Comparison of ENCODE assay signal across 8 mouse cellular contexts in genomic region chr11:58303594-58303993, GRCm38 (mm10). TPM values are rescaled to one million over a fixed set of nuclear protein-coding genes. Genes with fewer than 3 reads are reported as not detected.
DNase-seq lines count a peak whose midpoint lies in the region; ATAC-seq lines count a peak whose summit lies in the region.

No protein-coding gene starts in this region.

- intact Hi-C loops in heart, postnatal 36 days (cut with DNase I): loop anchor here (5.0 kb wide), 3 partner anchors 66 to 334 kb away; partner anchors contain the start of gene Mrpl22

- peak overlapping the region; percentile 49 for H3K4me2 ChIP-seq in heart, embryonic 16.5 days (ENCODE audit: low read depth, low read length)
- peak overlapping the region; percentile 59 for H3K4me2 ChIP-seq in hindbrain, embryonic 12.5 days (replicated peaks)
- peak overlapping the region; percentile 38; the same call in 1 of the 2 replicates for H3K4me2 ChIP-seq in midbrain, embryonic 11.5 days

- WGBS in heart, embryonic 16.5 days: 45% methylated on average over 7 of the region's 7 CpGs
- WGBS in hindbrain, embryonic 12.5 days: 14% methylated on average over 7 of the region's 7 CpGs
- 13% methylated on average over 7 of the region's 7 CpGs for WGBS in midbrain, embryonic 11.5 days

- no peaks in the 10 kb centered on the region for H3K9me3 ChIP-seq in heart, embryonic 16.5 days (replicated peaks; ENCODE audit: control insufficient read depth, low read length)
- no peaks in the 10 kb centered on the region for H3K9me3 ChIP-seq in hindbrain, embryonic 12.5 days (replicated peaks)
- H3K9me3 ChIP-seq in midbrain, embryonic 11.5 days (ENCODE audit: control insufficient read depth, low read length): no peaks in the 10 kb centered on the region

- peaks cover 18% of the 10 kb centered on the region for H3K4me1 ChIP-seq in heart, embryonic 16.5 days (ENCODE audit: control insufficient read depth, insufficient read depth, low read length)
- H3K4me1 ChIP-seq in hindbrain, embryonic 12.5 days: peaks cover 21% of the 10 kb centered on the region
- H3K4me1 ChIP-seq in midbrain, embryonic 11.5 days (ENCODE audit: control insufficient read depth, insufficient read depth, low read length): peaks cover 9% of the 10 kb centered on the region

- H3K36me3 ChIP-seq in heart, embryonic 16.5 days (ENCODE audit: control insufficient read depth, insufficient read depth): no peaks in the 10 kb centered on the region
- H3K36me3 ChIP-seq in hindbrain, embryonic 12.5 days: no peaks in the 10 kb centered on the region
- no peaks in the 10 kb centered on the region for H3K36me3 ChIP-seq in midbrain, embryonic 11.5 days (ENCODE audit: control insufficient read depth, insufficient read depth, low read length)

- no peaks in the 10 kb centered on the region for H3K27me3 ChIP-seq in heart, embryonic 16.5 days (ENCODE audit: control insufficient read depth, insufficient read depth, low read length)
- H3K27me3 ChIP-seq in hindbrain, embryonic 12.5 days: 0 out of 2 replicates have a peak, but pooled peaks cover 4% of the 10 kb centered on the region
- H3K27me3 ChIP-seq in midbrain, embryonic 11.5 days (ENCODE audit: control insufficient read depth, insufficient read depth, low read length): no peaks in the 10 kb centered on the region

- DNase-seq in heart, postnatal 36 days: no peak
- DNase-seq in embryo, embryonic 10.5 days (ENCODE audit: low spot score): peak; percentile 56
- peak; percentile 93 for DNase-seq in midbrain, embryonic 11.5 days (ENCODE audit: low spot score, missing footprints)
- no peak for DNase-seq in frontal cortex, postnatal 10 days (ENCODE audit: low spot score in 2 of 2)
- no peak for DNase-seq in frontal cortex, postnatal 25 days (ENCODE audit: low spot score in 2 of 2)
- no peak for DNase-seq in right cerebral cortex, adult 18-20 months

- H3K9ac ChIP-seq in heart, embryonic 16.5 days (ENCODE audit: low read length): peak overlapping the region; percentile 29
- H3K9ac ChIP-seq in hindbrain, embryonic 12.5 days: no peak overlapping the region
- no peak overlapping the region for H3K9ac ChIP-seq in midbrain, embryonic 11.5 days (ENCODE audit: low read length)

- no peak for ATAC-seq in heart, embryonic 16.5 days (replicated peaks; ENCODE audit: extremely low read depth, insufficient read depth, low FRiP score)
- no peak for ATAC-seq in hindbrain, embryonic 12.5 days (ENCODE audit: low FRiP score)
- no peak for ATAC-seq in midbrain, embryonic 11.5 days (ENCODE audit: low FRiP score)

- no peak overlapping the region for H3K4me3 ChIP-seq in heart, embryonic 16.5 days (ENCODE audit: low read length)
- H3K4me3 ChIP-seq in hindbrain, embryonic 12.5 days: peak overlapping the region; percentile 20; the same call in 1 of the 2 replicates
- no peak overlapping the region for H3K4me3 ChIP-seq in midbrain, embryonic 11.5 days (ENCODE audit: low read depth, low read length)

- H3K27ac ChIP-seq in heart, embryonic 16.5 days (ENCODE audit: low read length): no peak overlapping the region
- no peak overlapping the region for H3K27ac ChIP-seq in hindbrain, embryonic 12.5 days
- no peak overlapping the region for H3K27ac ChIP-seq in midbrain, embryonic 11.5 days (ENCODE audit: low read depth, low read length)

RNA-seq across cellular contexts. Expression of gene Zfp692, which starts 3.3 kb away (rescaled TPM):
- 15.0 and 16.6 TPM in 2 replicates for polyA plus RNA-seq in heart, embryonic 16.5 days (2015; fragmentation: Nextera tagmentation; extraction: Ambion mirVana)
- 1 to 10 TPM; 3.1 to 4.0 TPM for total RNA-seq in heart, postnatal 36 days (2021)
- 24.1 and 24.5 TPM in 2 replicates for polyA plus RNA-seq in hindbrain, embryonic 12.5 days (2016; fragmentation: Nextera tagmentation; extraction: Ambion mirVana)
- polyA plus RNA-seq in midbrain, embryonic 11.5 days (2014; fragmentation: Nextera tagmentation; extraction: Ambion mirVana): 13.2 and 13.4 TPM in 2 replicates

RNA-seq across cellular contexts. Expression of gene Zfp672, which starts 26.5 kb away (rescaled TPM):
- 38.8 and 40.5 TPM in 2 replicates for polyA plus RNA-seq in heart, embryonic 16.5 days (2015; fragmentation: Nextera tagmentation; extraction: Ambion mirVana)
- total RNA-seq in heart, postnatal 36 days (2021): 10 to 100 TPM; 36.4 to 40.8 TPM
- 34.1 and 39.4 TPM in 2 replicates for polyA plus RNA-seq in hindbrain, embryonic 12.5 days (2016; fragmentation: Nextera tagmentation; extraction: Ambion mirVana)
- 22.8 and 22.9 TPM in 2 replicates for polyA plus RNA-seq in midbrain, embryonic 11.5 days (2014; fragmentation: Nextera tagmentation; extraction: Ambion mirVana)

RNA-seq across cellular contexts. Expression of gene Sh3bp5l, which starts 26.9 kb away (rescaled TPM):
- polyA plus RNA-seq in heart, embryonic 16.5 days (2015; fragmentation: Nextera tagmentation; extraction: Ambion mirVana): 32.0 and 32.5 TPM in 2 replicates
- total RNA-seq in heart, postnatal 36 days (2021): 10 to 100 TPM; 34.5 to 35.5 TPM
- polyA plus RNA-seq in hindbrain, embryonic 12.5 days (2016; fragmentation: Nextera tagmentation; extraction: Ambion mirVana): 49.1 and 50.7 TPM in 2 replicates
- 26.8 and 34.2 TPM in 2 replicates for polyA plus RNA-seq in midbrain, embryonic 11.5 days (2014; fragmentation: Nextera tagmentation; extraction: Ambion mirVana)

RNA-seq across cellular contexts. Expression of gene 4930438A08Rik, which starts 29.0 kb away (rescaled TPM):
- 0.08 TPM in 1 of 2 replicates, not detected in the other for polyA plus RNA-seq in heart, embryonic 16.5 days (2015; fragmentation: Nextera tagmentation; extraction: Ambion mirVana)
- total RNA-seq in heart, postnatal 36 days (2021): not detected
- 0.17 TPM in 1 of 2 replicates, not detected in the other for polyA plus RNA-seq in hindbrain, embryonic 12.5 days (2016; fragmentation: Nextera tagmentation; extraction: Ambion mirVana)
- polyA plus RNA-seq in midbrain, embryonic 11.5 days (2014; fragmentation: Nextera tagmentation; extraction: Ambion mirVana): not detected in 2 replicates

Comparison
In these comparisons a context has a peak if more than half of its experiments do, and no peak if none do; other contexts are left out.
1. DNase-seq: peak in embryo, embryonic 10.5 days (single experiment) and midbrain, embryonic 11.5 days (single experiment); none in heart, postnatal 36 days (0 of 2), frontal cortex, postnatal 10 days (0 of 2), frontal cortex, postnatal 25 days (0 of 2) and right cerebral cortex, adult 18-20 months (single experiment).
2. Peak in every context shown above with its lines, with median percentiles within 50 percentile points of each other: H3K4me2 ChIP-seq.